Mouse (Mus musculus) left cerebral cortex, adult 11 months (tissue): ENCODE results near the gene Tnni3.
A peak's percentile ranks its signal among the peaks of the same experiment; 100 is the strongest.

Source experiments
- DNase-seq: peaks from one replicate; pipeline ENCODE4 v3.0.0; 2022; ENCODE audit warnings: low spot score

Tnni3 gene

DNA sequence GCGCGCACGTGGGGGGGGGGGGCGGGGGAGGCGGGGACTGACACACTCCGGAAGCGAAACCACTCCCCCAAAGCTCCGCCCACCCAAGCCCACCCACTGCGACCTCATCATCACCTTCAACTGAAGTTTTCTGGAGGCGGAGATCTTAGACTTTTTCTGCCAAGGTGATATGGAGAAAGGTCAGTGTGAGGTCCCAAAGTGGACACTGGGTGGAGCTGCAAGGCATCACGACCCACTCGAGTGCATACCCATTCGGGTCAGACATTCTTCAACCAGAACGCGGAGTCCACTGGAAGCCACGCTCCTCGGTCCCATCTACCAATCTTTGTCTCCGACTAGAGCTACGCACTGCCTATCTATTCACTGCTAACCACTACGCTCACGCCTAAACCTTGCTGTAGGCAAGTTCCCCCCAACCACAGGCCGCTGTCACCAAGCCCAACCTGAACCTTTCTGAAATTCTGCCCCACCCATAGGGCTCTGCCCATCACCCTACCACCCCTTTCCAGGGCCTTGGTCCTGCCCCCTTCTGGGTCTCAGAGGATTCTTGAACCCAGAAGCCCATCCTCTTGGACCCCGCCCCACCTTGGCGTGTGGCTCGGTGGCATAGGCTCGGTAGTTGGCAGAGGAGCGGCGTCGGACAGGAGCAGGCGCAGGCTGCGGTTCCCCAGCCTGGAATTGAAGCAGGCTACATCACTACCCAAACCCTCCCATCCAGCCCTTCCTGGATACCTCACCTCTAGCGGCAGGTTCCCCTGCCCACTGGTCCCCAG, 2.6 kb downstream of the Tnni3 start:
- DNase-seq, result no peak

DNA sequence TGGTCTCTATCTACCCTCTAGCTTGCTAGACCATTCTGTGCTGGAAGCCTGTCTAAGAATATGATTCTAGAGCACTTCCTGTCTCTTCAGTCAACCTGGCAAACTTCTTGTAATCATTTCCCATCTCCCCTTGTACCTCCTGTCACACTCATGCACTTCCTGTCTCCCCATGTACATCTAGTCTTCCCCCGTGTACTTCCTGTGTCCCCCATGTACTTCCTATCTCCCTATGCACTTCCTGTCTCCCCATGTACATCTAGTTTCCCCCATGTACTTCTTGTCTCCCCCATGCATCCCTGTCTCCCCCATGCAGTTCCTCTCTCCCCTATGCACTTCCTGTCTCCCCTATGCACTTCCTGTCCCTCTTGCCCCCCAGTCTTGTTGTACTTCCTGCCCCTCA, 5.5 kb downstream of the Tnni3 start:
- no peak for DNase-seq

DNA sequence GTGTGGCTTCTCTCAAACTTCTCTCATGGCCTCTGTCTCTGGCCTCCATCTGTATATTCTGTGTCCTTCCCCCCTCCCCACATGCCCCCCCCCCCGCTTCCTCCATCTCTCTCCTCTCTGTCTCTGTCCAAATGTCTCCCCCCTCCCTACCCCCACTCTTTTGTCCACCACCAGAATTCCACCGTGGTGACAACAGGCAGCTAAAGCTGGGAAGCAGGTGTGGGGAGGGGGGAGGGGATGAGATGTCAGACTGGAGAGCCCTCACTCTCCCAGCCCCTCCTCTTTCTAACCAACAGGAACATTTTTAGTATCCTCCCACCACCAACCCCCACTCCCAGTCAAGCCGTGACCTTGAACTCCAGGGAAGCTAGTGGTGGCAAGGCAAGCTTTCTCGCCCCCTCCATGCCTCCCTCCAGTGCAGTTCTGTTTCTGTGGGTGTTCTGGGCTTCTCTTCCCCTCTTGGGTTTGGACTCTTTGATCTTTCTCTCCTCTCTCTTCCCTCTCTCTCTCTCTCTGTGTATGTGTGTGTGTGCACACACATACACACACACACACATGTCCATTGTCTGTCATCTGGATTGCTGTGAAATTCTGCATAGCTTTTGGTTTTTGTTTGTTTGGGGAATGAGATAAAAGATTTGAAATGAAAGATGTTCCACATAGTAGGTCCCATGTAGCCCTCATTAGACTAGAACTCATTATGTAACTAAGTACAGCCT, 7.5 kb downstream of the Tnni3 start, which contains the start of gene Tnnt1:
Gene Tnnt1, minus strand, starts transcription at position 51 of the 719 bp plus-strand sequence.
- no peak for DNase-seq

DNA sequence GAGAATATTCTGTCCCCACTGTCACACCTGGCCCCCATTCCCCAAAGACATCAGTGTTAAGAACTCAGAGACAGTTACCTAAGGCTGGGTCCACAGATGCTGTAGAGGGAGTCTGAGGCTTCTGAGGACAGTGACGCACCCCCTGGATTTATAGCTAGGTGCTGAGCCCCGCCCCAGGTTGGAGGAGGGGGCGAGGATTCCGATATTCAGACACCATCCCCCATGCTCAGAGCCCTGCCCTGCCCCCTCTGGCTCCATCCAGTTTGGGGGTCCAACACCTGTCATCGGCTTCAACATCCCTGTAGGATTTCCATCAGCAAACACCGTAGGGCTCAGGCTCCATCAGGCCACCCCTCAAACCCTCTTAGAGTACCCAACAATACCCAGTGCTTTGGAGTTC, 8.2 kb downstream of the Tnni3 start:
- DNase-seq, result no peak

DNA sequence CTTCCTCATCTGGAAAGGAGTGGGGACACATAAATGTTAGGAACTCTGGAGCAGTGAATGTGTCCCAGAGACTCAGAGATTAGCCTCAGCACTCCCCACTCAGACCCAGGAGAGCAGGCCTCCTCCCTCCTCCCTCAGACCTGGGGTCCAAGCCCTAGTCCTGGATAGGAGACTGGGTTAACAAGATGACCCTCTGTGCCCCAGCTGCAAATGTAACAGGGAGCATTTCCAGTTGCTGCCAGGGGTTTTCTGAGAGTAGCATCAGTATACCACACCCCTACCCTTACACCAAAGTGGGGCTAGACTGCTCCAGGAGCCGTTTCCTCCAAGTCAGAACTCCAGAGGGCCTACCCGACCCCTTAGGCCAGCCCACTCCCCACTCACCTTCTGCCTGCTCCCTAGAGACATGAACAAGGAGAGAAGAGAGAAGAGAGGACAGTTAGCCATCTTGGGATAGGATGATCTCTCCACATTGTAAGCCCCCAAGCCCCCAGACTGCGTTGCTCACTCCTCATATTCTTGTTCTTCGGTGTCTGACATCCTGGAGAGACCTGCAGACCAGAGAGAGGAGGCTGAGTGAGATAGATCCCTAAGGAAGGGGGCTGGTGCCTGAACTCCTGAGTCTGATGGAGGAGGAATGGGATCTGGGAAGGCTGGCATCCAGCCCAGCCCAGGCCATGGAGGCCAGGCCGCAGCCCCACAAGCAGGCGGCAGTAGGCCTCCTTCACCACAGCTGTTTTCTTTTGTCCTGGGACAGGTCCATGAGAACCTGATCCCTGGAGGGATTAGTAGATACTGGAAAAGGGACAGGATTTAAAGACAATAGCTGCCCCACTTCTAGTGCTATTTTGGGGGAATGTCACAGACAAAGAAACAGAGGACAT, 10.0 kb downstream of the Tnni3 start:
- no peak for DNase-seq

DNA sequence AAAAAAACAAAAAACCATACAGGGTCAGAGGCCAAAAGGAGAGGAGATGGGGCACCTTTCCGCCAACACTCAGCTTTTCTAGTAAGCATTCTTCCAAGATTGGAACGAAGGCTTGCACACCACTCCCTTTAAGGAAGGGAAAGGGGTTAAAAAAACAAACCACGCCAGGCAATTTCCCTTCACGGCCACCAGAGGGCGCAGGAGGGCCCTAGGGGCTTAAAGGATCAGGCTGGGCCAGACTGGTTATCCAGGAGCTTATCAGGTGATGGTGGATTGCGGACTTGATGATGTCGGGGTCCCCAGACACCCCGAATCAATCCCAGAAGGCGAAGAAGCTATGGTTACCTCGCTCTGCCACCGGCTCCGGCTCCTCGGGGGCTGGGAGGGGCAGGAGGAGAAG, 10.8 kb downstream of the Tnni3 start:
- DNase-seq, result no peak

DNA sequence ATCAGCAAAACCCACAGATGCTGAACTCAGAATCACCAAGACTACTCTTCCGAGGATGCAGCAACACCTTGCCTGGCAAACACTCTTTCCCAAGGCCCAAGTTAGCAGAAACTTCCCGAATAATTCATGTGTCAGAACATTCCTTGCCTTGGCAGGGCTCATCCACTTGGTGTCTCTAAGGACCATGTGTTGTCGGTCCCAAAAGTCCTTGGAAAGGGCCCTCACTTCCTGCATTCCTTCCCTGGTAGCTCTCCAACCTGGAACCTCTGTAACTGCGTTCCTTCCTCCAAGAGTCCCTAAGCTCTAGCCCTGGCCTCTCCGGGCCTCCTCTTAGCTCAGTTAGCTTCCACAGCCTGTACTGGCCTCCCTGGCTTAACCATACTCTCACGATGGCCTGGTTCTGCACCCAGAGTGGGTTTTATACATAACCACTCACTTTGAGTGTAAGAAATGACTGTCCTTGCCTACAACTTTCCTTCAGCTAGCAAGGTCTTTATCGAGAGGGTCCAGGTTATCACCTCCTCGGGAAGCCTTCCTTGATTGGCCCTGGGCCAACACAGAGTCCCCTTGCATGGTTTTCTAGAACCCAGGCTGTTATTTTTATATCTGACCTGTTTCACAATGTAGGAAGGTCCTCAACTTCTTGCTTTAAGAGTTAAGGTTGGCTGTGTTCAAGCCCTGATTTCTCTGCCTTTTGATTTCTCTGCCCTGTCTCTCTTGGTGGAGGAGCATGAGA, 12.4 kb downstream of the Tnni3 start:
- DNase-seq, result no peak

DNA sequence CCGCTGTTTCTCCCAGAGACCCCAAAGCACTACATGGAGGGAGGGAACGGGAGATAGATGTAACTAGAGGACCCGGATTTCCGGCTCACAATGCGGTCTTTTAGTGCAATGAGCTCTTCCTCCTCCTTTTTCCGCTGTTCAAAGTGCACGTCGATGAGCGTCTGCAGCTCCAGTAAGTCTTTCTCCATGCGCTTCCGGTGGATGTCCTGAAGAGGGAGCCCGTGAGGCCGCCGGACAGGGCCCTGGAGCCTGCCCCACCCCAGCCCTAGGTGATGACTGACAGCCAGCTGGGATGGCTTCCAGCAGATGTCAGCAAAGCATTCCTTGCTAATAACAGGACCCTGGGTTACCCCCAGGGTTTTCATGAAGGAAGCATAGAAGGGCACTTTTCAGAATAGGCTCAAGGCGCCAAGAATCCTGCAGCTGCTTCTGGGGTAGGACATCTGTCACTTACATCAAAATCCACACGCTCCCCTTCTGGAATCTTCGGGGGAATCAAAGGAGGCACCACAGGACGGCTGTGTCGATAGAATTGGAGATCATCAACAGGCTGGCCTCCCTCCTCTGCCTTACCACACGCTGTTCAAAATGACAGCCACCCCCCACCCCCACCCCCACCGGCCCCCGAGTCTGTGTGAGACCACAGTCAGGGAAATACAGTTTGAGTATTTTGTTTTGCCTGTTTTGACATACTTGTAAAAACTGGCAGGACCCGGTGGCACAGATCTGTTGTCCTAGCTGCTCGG, 14.0 kb downstream of the Tnni3 start:
- no peak for DNase-seq

DNA sequence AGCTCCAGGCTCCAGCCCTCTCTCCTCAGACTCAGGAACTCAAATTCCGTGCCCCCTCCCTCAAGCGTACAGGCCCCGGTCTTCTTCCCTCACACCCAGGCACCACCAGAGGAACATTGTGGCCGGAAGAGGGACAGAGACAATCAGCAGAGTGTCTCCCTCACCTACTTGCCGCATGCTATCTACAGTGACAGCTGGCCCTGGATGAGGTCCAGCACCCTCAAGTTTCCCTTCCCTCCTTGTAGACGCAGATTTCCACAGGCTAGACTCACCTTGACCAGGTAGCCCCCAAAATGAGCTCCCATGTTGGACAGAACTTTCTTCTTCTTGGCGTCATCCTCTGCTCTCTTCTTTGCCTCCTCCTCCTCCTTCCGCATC, 15.3 kb downstream of the Tnni3 start:
- no peak for DNase-seq

DNA sequence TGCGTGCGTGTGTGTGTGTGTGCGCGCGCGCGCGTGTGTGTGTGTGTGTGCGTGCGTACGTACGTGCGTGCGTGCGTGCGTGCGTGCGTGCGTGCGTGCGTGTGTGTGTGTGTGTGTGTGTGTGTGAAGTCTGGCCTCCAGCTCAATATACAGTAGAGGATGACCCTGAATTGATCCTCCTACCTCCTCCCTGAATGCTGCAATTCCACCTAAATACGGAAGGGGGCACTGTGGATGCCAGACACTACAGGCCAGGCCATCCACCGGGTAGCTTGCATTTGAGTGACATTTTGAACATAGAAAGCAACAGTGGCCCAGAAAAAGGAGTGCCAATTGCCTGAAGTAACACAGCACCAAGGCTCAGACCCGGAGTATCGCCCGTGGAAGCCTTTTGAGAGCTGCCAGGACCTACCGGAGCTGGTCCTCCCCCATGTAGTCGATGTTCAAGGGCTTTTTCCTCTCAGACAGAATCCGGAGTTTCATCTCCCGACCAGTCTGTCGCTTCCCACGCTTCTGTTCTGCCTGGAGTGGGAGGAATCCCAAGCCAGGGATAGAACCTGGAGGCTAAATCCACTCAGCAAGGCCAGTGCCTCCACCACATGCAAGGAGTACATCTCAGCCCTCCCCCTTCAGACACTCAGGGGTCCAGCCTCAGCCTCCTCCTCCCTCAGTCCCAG, 15.8 kb downstream of the Tnni3 start:
- DNase-seq, result no peak

DNA sequence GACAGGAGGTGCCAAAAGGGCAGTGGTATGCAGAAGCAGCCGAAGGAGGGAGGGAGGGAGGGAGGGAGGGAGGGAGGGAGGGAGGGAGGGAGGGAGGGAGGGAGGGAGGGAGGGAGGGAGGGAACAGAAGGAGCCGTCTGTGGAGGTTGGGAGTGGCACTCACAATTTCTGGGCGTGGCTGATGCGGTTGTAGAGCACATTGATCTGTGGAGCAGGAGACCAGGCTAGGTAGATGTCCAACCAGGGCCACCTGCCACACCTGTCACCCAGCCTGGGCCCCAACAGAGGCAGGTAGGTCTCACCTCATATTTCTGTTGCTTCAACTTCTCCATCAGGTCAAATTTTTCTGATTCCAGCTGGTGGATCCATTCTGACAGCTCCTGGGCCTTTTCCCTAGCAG, 16.8 kb downstream of the Tnni3 start:
- DNase-seq, result no peak

DNA sequence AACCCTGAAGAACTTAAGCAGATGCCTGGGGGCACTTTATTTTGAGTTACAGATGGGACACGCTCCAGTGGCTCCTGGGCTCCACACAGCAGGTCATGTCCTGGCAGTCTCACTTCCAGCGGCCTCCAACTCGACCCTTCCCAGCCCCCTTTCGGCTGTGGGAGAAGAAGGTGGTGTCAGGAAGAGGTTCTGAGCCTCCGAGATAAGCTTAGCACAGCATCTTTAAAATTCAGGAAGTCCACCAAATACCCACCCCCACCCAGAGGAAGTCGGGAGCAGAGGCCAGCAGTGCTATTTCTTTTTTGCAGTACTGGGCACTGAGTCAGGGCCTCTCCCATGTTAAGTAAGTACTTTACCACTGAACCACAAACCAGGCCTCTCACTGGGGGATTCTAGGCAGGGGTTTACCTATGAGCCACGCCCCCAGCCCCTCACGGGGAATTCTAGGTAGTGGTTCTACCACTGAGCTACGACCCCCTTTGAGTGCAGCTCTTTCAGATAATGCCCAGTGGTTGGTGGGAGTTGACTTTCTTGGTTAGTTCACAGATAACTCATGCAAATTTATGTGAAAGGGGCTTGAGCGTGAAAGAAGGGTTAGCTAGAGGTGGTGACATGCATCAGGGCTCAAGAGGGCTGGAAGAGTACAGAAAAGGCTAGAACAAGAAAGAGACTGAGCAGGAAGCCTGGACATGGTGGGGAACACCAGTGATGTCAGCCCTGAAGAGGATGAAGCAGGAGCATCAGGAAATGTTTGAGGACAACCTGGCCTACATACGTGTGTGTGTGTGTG, 19.2 kb downstream of the Tnni3 start:
- DNase-seq, result no peak

DNA sequence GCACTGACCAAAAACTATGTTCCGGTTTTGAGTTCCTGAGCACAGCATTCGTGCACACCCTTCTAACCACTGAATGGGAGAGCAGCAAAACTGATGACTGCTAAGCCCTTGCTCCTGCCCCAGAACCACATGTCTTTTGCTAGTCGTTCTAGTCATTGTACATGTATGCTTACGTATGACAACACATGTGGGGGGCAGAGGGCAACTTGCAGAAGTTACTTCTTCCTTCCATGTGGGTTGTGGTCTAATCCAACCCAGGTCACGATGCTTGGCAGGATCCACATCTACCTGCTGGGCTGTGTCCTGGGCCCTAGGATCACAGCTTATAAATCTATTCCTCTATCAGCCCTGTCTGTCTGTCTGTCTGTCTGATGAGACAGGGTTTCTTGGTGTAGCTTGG, 20.2 kb downstream of the Tnni3 start:
- no peak for DNase-seq

DNA sequence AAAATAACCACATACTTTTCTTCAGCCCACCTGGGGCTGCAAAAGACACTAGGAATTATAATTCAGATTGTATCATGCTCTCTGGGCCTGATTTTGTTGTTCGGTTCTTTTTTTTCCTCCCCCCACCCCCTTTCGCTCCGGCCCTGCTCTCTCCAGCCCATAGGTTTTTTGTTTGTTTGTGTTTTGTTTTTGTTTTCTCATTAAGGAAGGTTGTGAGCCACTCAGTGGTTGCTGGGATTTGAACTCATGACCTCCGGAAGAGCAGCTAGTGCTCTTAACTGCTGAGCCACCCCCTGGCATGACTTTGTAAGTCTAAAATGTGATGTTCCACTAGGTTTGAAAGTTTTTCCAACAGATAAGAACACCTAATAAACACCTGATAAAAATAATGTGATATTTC, 20.9 kb downstream of the Tnni3 start:
- no peak for DNase-seq

DNA sequence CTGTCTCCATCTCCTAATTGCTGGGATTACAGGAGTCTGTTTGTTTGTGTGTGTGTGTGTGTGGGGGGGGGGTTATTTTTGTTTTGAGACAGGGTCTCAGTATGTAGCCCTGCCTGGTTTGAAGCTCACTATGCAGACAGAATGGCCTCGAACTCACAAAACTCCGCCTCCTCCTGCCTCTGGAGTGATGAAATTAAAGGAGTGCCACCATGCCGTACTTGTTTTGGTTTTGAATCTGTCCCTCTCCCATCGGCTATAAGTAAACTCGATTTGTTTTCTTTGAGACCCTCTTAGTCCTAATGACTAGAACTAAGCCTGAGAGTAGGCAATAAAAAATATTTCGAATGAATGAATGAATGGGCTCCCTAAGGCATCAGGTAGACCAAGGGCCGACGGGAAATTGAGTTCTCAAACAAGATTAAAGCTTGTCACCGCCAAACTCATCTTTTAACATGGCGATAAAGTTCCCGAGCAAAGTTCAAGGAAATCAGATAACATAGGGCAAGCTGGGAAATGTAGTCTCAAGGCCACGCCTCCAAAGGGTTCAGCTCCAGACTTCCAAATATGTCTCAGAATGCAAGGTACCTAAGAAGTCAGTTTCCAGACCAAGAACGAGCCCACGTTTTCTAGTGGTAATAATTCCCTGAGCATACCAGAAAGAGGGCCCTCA, 21.5 kb downstream of the Tnni3 start:
- DNase-seq, result peak; percentile 76

DNA sequence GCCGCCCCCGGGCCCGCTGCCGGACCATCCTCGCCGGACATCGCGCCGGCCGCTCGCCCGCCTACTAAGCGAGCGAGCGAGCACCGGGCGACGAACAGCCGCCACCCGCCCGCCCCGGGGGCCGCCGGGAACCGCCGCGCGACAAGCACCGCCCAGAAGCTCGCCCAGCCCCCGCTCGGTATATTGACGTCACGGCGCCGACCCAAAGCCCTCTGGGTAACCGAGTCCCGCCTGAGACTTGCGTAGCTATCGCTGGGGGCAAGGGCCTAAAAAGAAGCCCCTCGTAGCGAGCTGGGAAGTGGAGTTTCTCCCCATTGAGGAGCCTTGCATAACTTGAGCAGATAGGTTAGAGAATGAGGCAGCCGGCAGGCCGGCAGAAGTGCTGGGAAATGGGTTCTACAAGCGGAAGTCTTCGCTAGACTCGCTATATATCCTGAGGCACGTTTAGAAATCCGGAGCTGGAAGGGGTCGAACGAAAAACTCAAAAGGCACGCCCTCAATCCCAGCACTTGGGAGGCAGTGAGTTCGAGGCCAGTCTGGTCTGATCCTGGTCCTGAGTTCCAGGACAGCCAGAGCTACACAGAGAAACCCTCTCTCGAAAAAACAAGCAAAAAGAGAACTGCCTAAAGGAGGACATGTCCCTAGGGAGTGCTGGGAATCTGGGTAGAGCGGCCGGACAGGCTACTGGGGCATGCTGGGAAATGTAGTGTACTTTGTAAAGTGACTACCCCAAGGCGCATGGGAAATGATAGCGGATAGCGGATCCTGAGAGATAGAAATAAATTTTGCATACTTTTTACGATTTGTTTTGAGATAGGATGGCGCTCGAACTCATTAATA, 22.3 kb downstream of the Tnni3 start, which contains the start of gene Ppp1r12c:
Gene Ppp1r12c, minus strand, starts transcription at position 123 of the 840 bp plus-strand sequence.
- DNase-seq, result peak; percentile 91

DNA sequence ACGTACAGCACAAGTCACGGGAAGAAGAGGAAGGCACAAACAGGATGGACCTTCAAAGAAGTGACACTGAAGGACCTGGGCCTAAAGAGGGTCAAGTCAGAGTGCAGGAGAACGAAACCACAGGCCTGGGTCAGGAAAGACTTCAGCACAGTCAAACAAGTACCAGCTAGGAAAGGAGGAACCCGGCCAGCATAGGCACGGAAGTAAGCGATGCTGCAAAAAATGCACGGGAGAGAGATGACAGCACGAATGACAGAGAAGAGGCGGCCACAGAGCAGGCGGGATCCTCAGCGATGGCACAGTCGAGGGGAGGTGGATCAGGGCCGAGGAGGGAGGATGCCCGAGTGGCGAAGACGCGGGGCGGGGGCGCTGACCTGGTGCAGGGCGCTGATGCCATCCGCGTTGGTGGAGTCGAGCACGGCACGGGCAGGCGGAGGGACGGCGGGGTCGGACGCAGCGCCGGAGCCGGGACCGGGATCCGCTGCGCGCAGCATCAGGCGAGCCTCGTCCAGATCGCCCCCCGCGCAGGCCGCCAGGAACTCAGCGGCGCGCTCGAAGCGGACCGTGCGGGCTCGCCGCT, 23.0 kb downstream of the Tnni3 start:
- DNase-seq, result no peak

DNA sequence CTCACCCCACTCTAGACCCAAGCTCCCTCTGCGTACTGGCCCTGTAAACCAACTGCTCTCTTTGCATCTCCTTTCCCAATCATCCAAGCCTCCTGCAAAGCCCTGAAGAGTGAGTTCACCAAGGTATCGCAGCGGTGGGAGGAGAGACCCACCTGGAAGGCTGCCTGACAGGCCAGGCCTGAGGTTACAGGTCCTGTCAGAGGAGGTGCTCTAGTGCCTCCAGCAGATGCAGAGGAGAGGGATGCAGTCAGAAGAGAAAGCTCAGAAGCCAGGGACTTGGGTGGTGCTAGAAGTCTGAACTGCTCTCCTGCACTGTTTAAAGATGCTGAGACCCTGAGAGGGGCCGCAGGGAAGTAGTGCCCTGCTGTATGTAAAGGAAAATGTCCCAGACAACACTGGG, 25.0 kb downstream of the Tnni3 start:
- DNase-seq, result no peak
